Mouse (Mus musculus) Patski (cell line): ENCODE measurements around the gene C2cd2. TPM values are rescaled to one million over a fixed set of nuclear protein-coding genes. Genes with fewer than 3 reads are reported as not detected.

Experiments
- ATAC-seq: fragments of 100-300 bp; one replicate; pipeline ENCODE4 v1.8.0; 2021
- CTCF ChIA-PET: fragments of 350-600 bp; sonication (Branson Sonifier 250); formaldehyde crosslinking; loops from one replicate; lab custom pipeline; 2022; ENCODE audit warnings: inconsistent platforms; lab: Charles Lee
- POLR2A ChIA-PET: fragments of 350-600 bp; sonication (Branson Sonifier 250); formaldehyde crosslinking; loops from one replicate; lab custom pipeline; 2022; ENCODE audit warnings: antibody characterized with exemption, inconsistent platforms; lab: Charles Lee
- DNase-seq: peaks from one replicate; pipeline ENCODE4 v3.0.0-alpha.2; 2011; ENCODE audit warnings: low read depth, low spot score
- H3K27me3 ChIP-seq: fragments of 371-371 bp; one replicate; pipeline ENCODE4 v1.5.1; 2021
- CTCF ChIP-seq: fragments of 100-300 bp; IDR thresholded peaks from one replicate; pipeline ENCODE4 v1.5.1; 2021
- in situ Hi-C: fragments of 300-500 bp; cut with MboI; formaldehyde crosslinking; loops from 3 replicates; pipeline ENCODE4 v1.11.1; 2018; ENCODE audit warnings: low pct_unique_long_range_greater_than_20kb, mixed read lengths
- polyA plus RNA-seq: library from polyadenylated mRNA; unstranded; gene quantifications from one replicate; pipeline ENCODE4 v1.2.3, GENCODE M21; 2021

The C2cd2 gene
- polyA plus RNA-seq, 1 experiment from 2014 or later = 13.8 TPM

- ATAC-seq = no peak
- no peak for TF ChIP-seq CTCF
- ChIA-PET POLR2A (no interaction called here), CTCF (no interaction called here)
- H3K27me3 ChIP-seq = no peaks in the 10 kb centered on the region
- in situ Hi-C loops = no loop called here
- no peak for DNase-seq
These were observed 98.4 kb downstream of the C2cd2 start for GRCm38 (mm10) chr16:97863932-97864467.

DNA sequence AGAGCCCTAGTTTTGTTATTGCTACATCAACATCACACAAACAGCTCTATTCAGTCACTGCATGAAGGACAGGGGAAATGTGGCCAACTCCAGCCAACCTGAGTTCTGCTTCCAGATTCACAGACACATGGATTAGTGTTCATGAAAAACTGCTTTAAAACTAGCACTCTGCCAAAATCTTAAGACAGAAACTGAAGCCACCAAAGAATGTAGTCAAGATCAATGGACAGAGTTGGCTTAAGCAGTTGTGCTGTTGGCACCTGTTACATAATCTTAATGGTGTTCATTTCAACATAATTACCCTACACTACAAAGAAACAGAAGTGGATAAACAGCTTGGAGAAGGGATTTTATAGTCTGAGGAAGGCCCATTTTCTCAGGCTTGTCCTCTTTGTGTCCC is 106.3 kb downstream of the C2cd2 start:
- DNase-seq (no peak), ATAC-seq (no peak)
- in situ Hi-C loops = no loop called here
- CTCF ChIA-PET = interaction anchor here (1.5 kb wide), 1 partner anchor 18 kb away, joined by 3 read pairs; no protein-coding TSS in a partner anchor
- H3K27me3 ChIP-seq = no peaks in the 10 kb centered on the region
- POLR2A ChIA-PET = interaction anchor here (0.6 kb wide), 1 partner anchor 166 kb away, joined by 3 read pairs; no protein-coding TSS in a partner anchor
- TF ChIP-seq CTCF = no peak

- no peak for TF ChIP-seq CTCF
- ATAC-seq (peak; percentile 86), DNase-seq (peak; percentile 25)
- ChIA-PET POLR2A (interaction anchor here (0.8 to 1.4 kb wide), 3 partner anchors 9 to 32 kb away, joined by 3 to 4 read pairs (median 3); no protein-coding TSS in a partner anchor), CTCF (no interaction called here)
- in situ Hi-C loops = no loop called here
- H3K27me3 ChIP-seq = no peaks in the 10 kb centered on the region
These were observed 110.6 kb downstream of the C2cd2 start, which contains the start of gene Prdm15 for GRCm38 (mm10) chr16:97851741-97852319. TSS of gene Prdm15 (minus strand) at chr16:97851850.

- TF ChIP-seq CTCF = no peak
- DNase-seq (peak; percentile 38), ATAC-seq (peak; percentile 88)
- no peaks in the 10 kb centered on the region for H3K27me3 ChIP-seq
- in situ Hi-C loops = no loop called here
- CTCF ChIA-PET = no interaction called here
- POLR2A ChIA-PET = interaction anchor here (0.6 to 0.9 kb wide), 2 partner anchors 15 to 35 kb away, joined by 3 read pairs; no protein-coding TSS in a partner anchor
These were observed 111.2 kb downstream of the C2cd2 start for GRCm38 (mm10) chr16:97851061-97851740.

DNA sequence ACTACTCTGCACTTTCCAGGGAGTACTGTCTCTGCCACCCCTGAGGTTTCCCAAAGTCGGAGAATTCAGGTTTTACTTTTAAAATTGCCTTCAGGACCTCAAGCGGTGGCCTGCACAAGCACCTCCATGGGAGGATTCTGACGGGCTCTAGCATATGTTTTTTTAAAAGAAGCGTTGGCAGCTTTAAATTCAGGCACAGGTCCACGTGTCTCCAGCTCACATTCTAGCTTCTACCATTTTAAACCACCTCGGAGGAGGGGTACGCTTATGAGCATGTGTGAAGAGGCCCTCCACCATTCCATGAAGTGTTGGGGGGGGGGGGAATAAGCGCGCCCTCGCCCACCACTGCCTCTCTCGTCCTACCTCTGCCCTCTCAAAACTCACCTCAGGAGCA is 111.7 kb downstream of the C2cd2 start:
- ChIA-PET CTCF (interaction anchor here (1.1 kb wide), 1 partner anchor 27 kb away, joined by 3 read pairs; no protein-coding TSS in a partner anchor), POLR2A (interaction anchor here (0.6 to 0.7 kb wide), 3 partner anchors 23 to 36 kb away, joined by 3 to 4 read pairs (median 3); no protein-coding TSS in a partner anchor)
- no peak for TF ChIP-seq CTCF
- DNase-seq (no peak), ATAC-seq (peak; percentile 6)
- in situ Hi-C loops = no loop called here
- H3K27me3 ChIP-seq = no peaks in the 10 kb centered on the region

DNA sequence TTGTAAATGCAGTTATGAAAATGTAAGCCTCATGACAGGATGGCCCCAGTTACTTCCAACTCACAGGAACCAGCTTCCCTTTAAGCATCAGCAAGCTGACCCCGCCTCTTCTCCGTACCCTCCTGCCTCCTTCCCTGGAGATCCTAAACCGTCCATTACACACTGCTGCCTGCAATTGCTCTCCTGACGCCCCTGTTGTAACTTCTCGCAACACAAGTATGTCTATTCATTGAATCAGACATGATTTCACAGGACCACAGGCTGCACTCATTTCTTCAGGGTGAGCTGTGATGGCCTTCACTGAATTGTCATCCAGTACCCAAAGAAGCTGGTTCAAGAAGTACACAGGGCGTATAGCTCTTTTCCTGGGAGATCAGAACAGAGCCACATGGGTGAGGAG is 113.6 kb downstream of the C2cd2 start:
- ChIA-PET POLR2A (no interaction called here), CTCF (no interaction called here)
- in situ Hi-C loops = no loop called here
- no peak for ATAC-seq
- DNase-seq = no peak
- no peaks in the 10 kb centered on the region for H3K27me3 ChIP-seq
- no peak for TF ChIP-seq CTCF

DNA sequence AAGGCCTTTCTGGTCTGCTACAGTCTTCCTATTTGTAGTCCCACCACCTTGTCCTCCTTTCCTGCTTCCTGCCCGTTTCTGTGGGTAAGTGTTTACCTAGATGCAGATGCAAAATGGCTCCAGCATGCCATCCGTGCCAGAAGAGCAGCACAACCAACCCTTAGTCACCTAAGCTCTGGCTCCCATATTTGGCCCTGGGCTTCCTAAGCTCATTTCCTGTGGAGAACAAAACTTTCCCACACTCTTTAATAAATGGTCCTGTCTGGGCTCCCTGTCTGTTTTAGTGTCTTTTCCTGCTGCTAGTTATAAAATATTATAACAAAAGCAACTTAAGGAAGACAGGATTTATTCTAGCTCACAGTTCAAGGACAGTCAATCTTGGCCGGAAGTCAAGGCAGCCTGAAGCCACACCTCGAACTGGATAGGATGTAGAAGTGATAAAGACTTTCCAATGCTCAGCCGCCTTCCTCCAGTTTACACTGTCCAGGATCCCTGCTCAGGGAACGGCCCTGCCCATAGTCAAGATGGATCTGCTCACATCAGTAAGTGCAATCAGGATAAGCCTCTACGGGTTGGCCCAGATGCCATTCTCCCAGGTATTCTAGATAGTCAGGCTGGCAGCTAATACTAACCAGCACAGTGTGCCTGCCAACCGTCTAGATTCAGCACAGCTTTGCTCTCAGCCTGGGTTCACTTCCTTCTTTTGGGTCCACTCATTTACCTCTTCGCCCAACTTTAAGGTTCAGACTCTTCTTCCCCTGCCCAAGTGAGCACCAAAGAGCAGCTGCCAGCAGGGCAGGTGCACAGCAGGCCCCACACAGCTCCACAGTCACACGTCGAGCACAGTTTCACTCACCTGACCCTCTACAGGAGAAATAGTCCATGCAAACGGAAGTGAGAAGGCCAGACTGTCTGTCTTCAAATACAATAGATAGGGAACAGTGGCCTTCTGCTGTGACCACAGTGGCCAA is 117.1 kb downstream of the C2cd2 start:
- no peak for DNase-seq
- ChIA-PET POLR2A (no interaction called here), CTCF (interaction anchor here (1.1 to 1.2 kb wide), 2 partner anchors 29 to 39 kb away, joined by 3 to 5 read pairs; no protein-coding TSS in a partner anchor)
- in situ Hi-C loops = no loop called here
- H3K27me3 ChIP-seq = no peaks in the 10 kb centered on the region
- no peak for ATAC-seq
- TF ChIP-seq CTCF = no peak

- CTCF ChIA-PET = interaction anchor here (1.1 kb wide), 1 partner anchor 14 kb away, joined by 4 read pairs; no protein-coding TSS in a partner anchor
- ATAC-seq = no peak
- peak; percentile 38 for DNase-seq
- POLR2A ChIA-PET = no interaction called here
- H3K27me3 ChIP-seq = no peaks in the 10 kb centered on the region
- in situ Hi-C loops = no loop called here
- no peak for TF ChIP-seq CTCF
These were observed 130.2 kb downstream of the C2cd2 start for GRCm38 (mm10) chr16:97832154-97832553.

GRCm38 (mm10) chr16:97828207-97828606 is 134.2 kb downstream of the C2cd2 start:
- ChIA-PET CTCF (interaction anchor here (0.9 to 1.5 kb wide), 3 partner anchors 12 to 13 kb away, joined by 3 read pairs; no protein-coding TSS in a partner anchor), POLR2A (interaction anchor here (0.6 to 0.9 kb wide), 2 partner anchors 22 to 142 kb away, joined by 3 read pairs; no protein-coding TSS in a partner anchor)
- no peak for DNase-seq
- no peaks in the 10 kb centered on the region for H3K27me3 ChIP-seq
- no peak for ATAC-seq
- in situ Hi-C loops = no loop called here
- TF ChIP-seq CTCF = no peak
